Mouse (Mus musculus): Measurements from ENCODE around the gene Slc16a4. TPM values are rescaled to one million over a fixed set of nuclear protein-coding genes. Genes with fewer than 3 reads are reported as not detected.
A peak's percentile ranks its signal among the peaks of the same experiment; 100 is the strongest.

The Slc16a4 gene
- total RNA-seq, 2 experiments from 2014 or later: 0.26 to 0.36 TPM

DNA sequence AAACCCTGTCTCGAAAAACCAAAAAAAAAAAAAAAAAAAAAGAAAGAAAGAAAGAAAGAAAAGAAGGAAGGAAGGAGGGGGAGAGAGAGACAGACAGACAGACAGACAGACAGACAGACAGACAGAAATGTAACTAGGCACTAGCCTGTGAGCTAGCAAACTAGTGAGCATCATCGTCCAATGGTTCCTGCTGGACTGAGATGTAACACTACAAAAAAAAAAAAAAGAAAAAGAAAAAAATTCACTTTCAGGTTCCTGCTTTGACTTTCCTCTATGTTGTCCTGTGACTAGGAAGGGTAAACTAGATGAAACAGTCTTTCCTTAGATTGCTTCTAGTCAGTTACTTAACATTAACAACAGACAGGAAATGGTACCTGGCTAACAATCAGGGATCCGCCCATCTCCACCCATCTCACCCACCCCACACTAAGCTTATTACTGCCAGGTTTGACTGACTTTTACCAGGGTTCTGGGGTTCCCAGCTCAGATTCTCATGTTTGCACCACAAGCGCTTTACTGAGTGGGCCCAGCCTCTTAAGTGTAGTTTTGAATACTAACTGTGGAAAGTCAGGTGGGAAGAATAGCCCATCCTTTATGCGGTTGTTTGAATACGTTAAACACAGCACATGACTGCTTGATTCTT, 64.7 kb downstream of the Slc16a4 start:
- intact Hi-C loops (cut with DNase I): loop anchor here (5.0 to 10.0 kb wide), 3 partner anchors 123 to 261 kb away; partner anchors contain the start of gene A630076J17Rik
- no peak for DNase-seq (ENCODE audit: low spot score)

DNA sequence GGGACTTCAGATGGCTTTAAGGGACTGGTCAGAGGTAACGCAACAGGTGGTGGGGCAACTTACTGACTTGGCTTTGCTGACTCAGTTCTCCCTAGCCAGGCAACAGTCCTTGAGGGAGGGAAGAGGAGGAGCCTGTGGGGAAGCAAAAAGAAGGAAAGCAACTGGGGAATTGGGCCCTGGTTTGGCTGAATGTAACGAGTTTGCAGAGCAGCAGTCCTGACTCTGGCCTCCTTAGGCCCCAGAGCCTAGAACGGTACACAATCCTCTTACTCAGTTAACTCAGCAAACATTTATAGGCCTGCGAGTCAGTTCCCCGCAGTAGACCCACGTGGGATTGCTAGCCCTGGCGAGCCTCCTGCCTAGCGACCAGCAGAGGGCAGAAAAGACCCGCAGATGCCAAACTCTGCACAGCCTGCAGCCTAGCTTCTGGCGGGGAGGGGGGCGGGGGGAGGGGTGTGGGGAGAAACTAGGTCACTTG, 66.0 kb downstream of the Slc16a4 start:
- peak; percentile 54 for DNase-seq (ENCODE audit: low spot score)
- intact Hi-C loops (cut with DNase I): loop anchor here (1.0 to 10.0 kb wide), 4 partner anchors 109 to 262 kb away; partner anchors contain the start of gene A630076J17Rik

DNA sequence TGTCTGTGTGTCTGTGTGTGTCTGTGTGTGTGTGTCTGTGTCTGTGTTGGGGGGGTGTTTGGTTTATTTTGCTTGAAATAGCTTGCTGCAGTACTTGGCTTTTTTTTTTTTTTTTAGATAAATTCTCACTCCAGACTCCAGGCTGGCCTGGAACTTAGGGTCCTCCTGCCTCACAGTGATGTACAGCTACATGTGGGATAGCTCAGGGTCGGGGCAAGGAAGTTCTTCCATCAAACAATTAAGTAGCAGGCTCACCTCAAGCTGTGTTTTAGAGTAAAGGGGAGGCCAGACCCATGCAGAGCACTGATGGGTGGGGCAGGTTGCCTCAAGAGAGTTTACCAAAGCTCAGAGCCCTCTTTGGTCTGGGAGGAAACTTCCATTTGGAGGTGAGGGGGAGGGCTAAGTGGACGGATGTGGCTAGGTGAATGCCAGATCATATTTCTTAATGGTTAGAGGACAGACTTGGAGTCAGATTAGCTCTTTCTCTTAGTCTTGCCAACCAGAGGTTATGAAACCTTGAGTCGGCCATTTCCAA, 66.7 kb downstream of the Slc16a4 start:
- intact Hi-C loops (cut with DNase I): loop anchor here (1.0 to 10.0 kb wide), 5 partner anchors 21 to 263 kb away; partner anchors contain the start of gene A630076J17Rik
- DNase-seq (ENCODE audit: low spot score): no peak

DNA sequence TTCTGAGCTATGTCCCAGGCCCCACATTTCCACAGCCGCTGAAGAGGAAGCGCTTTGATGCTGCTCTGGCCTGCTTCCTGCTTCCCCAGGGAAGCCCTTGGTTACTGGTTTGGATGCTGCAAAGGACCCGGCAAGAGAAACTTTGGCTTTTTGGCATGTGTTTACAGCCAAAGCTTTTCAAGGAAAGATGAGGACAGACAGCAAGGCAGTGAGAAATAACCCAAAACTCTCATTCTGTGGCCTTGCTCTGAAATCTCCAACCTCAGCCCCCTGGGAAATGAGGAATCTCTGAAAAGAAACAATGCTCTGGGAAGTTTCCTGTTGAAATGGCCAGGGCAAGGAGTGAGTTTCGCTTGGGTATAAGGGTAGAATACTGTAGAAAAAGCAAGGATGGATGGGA, 69.3 kb downstream of the Slc16a4 start:
- no peak for DNase-seq (ENCODE audit: low spot score)
- intact Hi-C loops (cut with DNase I): no loop called here

Other genes with a start within 250 kb of the Slc16a4 start
- 1 to 10 TPM; 1.4 to 2.0 TPM for gene Kcna2, start 190.1 kb upstream of the Slc16a4 start, total RNA-seq (2021)
- gene Kcna10, start 108.2 kb upstream of the Slc16a4 start, total RNA-seq (2021): not detected
- gene Cym, start 69.5 kb upstream of the Slc16a4 start, total RNA-seq (2021): under 1 TPM in 1 of 2 experiments, not detected in 1; 0.22 TPM
- not detected for gene A630076J17Rik, start 60.6 kb upstream of the Slc16a4 start, total RNA-seq (2021)
- gene Prok1, start 51.5 kb upstream of the Slc16a4 start, total RNA-seq (2021): not detected
- gene Lamtor5, start 12.4 kb upstream of the Slc16a4 start, total RNA-seq (2021): 10 to 100 TPM; 65.2 to 66.1 TPM
- 10 to 100 TPM; 20.5 to 23.7 TPM for gene Rbm15, start 42.4 kb downstream of the Slc16a4 start, total RNA-seq (2021)
- gene Kcnc4, start 168.3 kb downstream of the Slc16a4 start, total RNA-seq (2021): under 1 TPM; 0.06 to 0.16 TPM
- 1 to 10 TPM; 1.5 to 2.4 TPM for gene Slc6a17, start 226.8 kb downstream of the Slc16a4 start, total RNA-seq (2021)

Data from heart, postnatal 25 days (tissue).